Mouse (Mus musculus): ENCODE data around the gene Kcnh1. TPM values are rescaled to one million over a fixed set of nuclear protein-coding genes. Genes with fewer than 3 reads are reported as not detected.

Kcnh1 gene
- total RNA-seq, 4 experiments from 2014 or later, result 61.1 to 73.6 (median 64.3) TPM

- no peak for DNase-seq (ENCODE audit: low spot score in 2 of 2)
Measured at GRCm38 (mm10) chr1:192405136-192405535, 214.6 kb downstream of the Kcnh1 start.

- no peak for DNase-seq (ENCODE audit: low spot score in 2 of 2)
Measured at GRCm38 (mm10) chr1:192406589-192406988, 216.0 kb downstream of the Kcnh1 start.

DNA sequence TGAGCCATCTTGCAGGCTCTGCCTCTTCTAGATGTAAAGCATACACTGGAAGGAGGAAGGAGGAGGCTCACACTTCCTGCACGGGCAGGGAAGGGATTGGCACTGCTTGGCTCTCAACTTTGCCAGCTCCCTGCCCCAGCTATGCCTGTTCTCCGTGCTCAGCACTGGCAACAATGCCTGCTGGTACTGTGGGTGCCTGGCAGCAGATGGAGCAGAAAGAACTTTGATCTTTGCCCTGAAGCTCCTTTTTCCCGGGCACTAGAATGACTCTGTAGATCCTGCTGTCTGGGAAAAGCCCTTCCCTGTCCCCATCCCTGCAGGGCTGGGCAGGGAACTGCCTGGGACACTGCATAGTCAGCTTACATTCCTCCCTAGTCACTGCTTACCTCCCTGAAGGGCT is 225.2 kb downstream of the Kcnh1 start:
- no peak for DNase-seq (ENCODE audit: low spot score in 2 of 2)

GRCm38 (mm10) chr1:192416241-192416821 is 225.8 kb downstream of the Kcnh1 start:
- DNase-seq (ENCODE audit: low spot score in 2 of 2), result no peak

DNA sequence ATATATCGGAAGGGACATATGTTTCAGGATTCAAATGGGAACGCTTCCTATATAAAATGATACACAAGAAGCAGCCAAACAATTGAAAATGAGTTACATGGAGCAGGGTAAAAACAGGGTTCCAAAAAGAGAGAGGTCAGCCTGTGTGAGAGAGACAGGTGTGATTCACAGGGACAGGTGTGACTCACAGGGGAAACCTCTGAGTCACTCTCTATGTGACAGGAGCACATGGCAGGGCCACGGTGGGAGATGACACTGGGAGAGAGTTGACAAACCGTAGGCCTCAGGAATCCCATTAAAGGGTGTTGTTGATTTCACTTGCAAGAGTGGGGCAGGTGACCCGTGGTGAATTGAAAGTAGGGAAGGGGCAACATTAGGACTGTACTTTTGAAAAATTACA is 228.6 kb downstream of the Kcnh1 start:
- DNase-seq (ENCODE audit: low spot score in 2 of 2), result no peak

- DNase-seq (ENCODE audit: low spot score in 2 of 2), result peak in 1 of 2 experiments; percentile 42
Measured at GRCm38 (mm10) chr1:192421377-192422166, 231.0 kb downstream of the Kcnh1 start.

DNA sequence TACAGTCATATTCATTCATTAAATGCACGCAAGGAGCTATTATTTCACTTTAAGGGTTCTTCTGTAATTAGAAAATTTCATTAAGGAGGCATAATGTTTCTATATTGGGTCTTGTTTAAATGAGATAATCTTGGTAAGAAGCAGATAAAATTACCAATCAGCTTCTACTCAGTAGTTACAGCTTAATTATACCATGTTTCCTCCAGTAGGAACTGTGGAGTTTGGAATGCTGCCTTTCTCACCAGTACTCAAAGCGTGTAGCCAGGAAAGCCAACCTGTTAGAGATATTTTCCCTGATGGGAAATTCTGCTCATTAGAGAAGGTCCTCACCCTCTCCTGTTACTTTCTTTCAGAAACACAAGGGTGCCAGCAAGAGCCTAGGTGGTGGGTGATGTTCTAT is 240.8 kb downstream of the Kcnh1 start:
- no peak for DNase-seq (ENCODE audit: low spot score in 2 of 2)

DNA sequence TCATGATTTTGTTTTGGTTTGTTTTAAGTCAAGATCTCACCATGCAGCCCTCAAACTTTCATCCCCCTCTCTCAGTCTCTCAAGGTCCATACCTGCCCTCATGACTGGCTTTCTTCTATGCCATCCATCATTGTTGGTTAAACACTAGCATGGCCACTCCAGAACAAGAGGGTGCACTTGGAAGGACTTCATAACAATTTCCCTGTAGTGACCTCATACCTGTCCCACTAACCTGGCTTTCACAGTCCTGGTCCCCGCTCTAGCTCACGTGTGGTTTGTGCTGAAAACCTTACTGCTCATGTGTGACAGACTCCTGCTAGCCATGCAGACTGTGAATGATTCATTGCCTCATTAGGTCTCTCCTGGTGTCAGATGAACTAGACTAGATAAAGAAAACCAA is 244.9 kb downstream of the Kcnh1 start:
- DNase-seq (ENCODE audit: low spot score in 2 of 2), result no peak

- no peak for DNase-seq (ENCODE audit: low spot score in 2 of 2)
Measured at GRCm38 (mm10) chr1:192439151-192439837, 248.7 kb downstream of the Kcnh1 start.

DNA sequence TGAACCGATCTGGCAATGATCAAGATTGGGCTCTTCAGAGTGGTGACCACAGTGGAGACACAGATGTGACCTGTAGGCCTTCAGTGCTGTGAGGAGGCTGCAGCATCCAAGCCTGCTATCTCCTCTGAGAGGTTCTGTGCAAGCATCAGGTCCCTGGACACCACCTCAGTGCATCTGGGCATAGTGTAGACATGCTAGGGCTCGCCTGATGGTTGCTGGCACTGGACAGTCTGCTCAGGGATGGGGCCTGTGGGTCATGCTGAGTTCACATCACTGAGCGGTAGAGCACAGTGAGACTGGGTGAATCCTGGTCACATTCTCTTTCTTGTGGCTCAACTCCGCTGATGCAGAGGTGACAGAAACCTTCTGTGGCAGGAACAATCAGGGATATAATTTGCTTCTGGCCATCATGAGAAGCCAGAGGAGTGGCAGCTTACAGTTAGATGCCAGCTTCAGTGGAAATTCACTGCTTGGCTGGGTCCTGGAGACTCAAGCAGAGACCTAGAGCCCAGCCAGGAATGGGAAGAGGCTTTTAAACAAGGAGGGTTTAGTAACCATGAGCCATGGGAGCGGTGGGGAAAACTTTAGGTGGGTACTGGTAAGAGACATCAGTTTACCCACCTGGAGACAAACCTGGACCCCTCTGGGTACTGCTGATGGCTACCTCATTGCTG is 252.3 kb downstream of the Kcnh1 start:
- DNase-seq (ENCODE audit: low spot score in 2 of 2), result no peak

DNA sequence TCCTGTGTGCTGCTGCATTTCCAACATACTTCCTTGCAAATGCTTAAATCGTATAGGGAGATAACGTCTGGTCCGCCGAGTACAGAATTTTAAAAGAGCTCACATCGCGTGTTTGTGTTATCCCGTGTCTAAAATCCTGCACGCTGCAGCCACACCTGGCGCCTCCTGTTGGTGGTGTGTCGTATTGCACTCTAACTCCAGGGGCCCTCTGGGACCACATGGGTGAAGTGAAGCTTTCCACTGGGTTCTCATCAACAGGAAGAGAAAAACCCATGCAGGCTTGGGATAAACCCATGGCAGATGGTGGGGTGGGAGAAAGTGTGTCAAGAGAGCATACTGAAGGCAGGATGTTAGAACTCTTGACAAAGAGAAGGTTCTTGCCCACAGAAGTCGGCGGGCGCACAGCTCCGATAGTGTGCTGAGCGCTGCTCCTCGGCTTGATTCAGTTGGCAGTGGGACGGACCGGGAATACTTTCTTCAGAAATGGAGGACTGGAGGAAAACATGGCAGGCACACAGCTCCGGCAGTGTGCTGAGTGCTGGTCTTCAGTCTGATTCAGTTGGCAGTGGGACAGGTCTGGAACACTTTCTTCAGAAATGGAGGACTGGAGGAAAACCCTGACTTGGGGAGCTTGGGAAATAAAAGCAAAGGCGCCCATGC is 253.6 kb downstream of the Kcnh1 start:
- no peak for DNase-seq (ENCODE audit: low spot score in 2 of 2)

- DNase-seq (ENCODE audit: low spot score in 2 of 2), result peak; percentile 44 to 83
Measured at GRCm38 (mm10) chr1:192444658-192445447, 254.3 kb downstream of the Kcnh1 start.

DNA sequence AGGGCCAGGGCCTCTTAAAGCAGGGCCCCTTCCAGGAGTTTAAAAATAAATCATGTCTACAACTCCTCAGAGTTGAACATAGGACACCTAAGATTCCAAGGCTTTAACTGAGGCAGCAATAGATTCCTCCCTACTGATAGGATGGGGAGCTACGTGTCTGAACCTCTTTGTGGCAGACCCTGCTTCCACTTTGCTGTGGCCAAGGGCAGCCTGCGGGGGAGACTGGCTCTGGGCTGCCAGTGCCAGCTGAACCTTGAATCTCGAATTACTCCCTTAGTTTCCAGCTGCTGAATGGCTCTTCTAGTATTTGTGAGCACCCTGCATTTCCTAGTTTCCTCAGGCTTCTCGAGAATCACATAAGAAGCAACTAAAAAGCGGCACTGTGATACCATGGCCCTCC is 255.6 kb downstream of the Kcnh1 start:
- no peak for DNase-seq (ENCODE audit: low spot score in 2 of 2)

- DNase-seq (ENCODE audit: low spot score in 2 of 2), result no peak
Measured at GRCm38 (mm10) chr1:192447666-192448065, 257.1 kb downstream of the Kcnh1 start.

DNA sequence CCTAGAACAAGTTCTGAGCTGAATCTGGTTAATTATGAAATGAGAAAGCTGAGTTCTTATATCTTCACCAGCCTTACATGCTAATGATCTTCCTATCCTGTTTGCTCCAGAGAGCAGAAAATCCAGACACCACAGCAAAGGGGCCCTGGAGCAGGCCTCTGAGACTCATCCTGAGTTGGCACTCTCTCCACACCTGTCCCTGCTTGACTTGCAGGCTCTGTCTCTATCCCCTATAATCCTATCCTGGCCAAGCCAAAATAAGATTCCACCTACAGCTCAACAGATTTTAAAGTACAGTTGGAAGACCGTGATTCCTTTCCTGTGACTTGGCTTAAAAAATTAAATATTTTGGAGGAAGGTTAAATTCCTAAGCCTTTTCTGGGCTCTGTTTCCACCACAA is 257.9 kb downstream of the Kcnh1 start:
- no peak for DNase-seq (ENCODE audit: low spot score in 2 of 2)

DNA sequence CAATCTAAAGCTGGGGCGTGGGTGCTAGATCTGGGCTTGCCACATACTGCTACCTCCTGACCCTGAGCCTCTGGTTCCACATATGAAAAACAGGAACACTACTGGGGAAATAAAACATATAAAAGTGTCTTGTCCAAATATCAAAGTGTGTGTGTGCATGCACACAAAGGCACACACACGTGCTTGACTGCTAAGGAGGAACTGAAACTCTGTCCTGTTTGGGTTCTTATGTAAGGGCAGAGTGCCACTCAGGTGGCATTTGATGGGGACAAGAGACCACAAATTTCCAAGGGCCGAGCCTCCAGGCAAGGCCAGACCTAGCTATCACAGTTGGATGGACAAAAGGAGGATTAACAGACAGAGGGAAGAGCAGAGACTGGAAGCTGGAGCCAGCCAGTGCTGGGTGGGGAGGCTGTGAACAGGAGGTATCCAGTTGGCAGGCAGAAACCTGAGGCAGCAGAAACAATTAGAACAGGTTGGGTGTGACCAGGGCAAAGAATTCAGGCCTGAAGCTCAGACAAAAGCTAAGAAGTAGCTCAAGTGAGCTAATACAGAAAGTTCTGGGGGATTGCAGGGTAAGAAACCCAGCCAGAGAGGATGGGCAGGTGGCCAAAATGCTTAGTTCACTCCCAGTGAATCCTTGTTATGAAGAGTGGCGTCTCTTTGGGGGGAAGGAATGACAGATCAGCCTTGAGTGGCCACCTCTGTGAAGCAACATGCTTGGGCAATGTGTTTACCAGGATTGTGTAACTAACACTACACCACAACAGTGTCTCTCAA is 259.2 kb downstream of the Kcnh1 start:
- DNase-seq (ENCODE audit: low spot score in 2 of 2), result no peak

DNA sequence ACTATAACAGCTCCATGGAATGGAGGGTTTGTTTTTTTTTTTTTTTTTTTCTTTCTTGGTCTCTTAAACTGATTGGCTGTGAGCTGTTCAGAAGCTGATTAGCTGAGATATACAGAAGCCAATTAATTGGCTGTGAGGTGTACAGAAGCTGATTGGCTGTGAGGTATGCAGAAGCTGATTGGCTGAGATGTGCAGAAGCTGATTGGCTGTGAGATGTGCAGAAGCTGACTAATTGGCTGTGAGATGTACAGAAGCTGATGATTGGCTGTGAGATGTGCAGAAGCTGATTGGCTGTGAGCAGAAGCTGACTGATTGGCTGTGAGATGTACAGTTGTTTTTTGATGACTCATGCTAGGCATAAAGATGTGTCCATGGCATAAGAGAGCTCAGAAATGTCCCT is 259.9 kb downstream of the Kcnh1 start:
- DNase-seq (ENCODE audit: low spot score in 2 of 2), result no peak

- no peak for DNase-seq (ENCODE audit: low spot score in 2 of 2)
Measured at GRCm38 (mm10) chr1:192451722-192452121, 261.1 kb downstream of the Kcnh1 start.

DNA sequence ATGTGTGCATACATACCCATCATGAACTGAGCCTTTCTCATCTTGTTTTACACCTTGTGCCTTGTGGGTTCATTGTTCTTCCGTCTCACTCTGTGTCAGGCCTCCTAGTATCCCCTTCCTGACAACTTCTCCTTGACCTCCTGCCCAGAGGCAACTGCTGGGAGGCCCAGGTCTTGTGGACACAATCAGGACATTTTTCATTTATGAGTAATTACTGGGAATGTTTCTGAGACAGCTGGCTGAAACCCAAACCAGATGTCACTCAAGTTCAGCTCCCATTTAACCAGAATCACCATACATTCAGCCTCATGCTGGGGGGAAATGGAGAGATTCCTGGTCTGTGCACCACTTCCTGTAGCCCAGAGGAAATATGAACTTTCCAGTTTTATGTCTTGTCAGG is 263.9 kb downstream of the Kcnh1 start:
- no peak for DNase-seq (ENCODE audit: low spot score in 2 of 2)

- no peak for DNase-seq (ENCODE audit: low spot score in 2 of 2)
Measured at GRCm38 (mm10) chr1:192454981-192455380, 264.4 kb downstream of the Kcnh1 start.
